Comparison of ENCODE assay signal across 23 mouse cellular contexts in genomic region chr12:71969439-71969838, GRCm38 (mm10).
DNase-seq lines count a peak whose midpoint lies in the region; ATAC-seq lines count a peak whose summit lies in the region.
"Had no signal": no experiment of that assay in that cellular context is flagged by ENCODE, and none has a peak within 500 bp of the region (broad histone marks: within the 10 kb centered on the region; RNA-seq: fewer than 3 reads in every experiment).

No protein-coding gene starts in this region.

- H3K27me3 ChIP-seq in embryonic facial prominence, embryonic 12.5 days: no peaks in the 10 kb centered on the region
- H3K27me3 ChIP-seq in embryonic facial prominence, embryonic 10.5 days (replicated peaks; ENCODE audit: low read depth, poor library complexity, severe bottlenecking): no peaks in the 10 kb centered on the region
- H3K27me3 ChIP-seq in heart, embryonic 11.5 days (ENCODE audit: control insufficient read depth, insufficient read depth, low read length): no peaks in the 10 kb centered on the region
- no peaks in the 10 kb centered on the region for H3K27me3 ChIP-seq in heart, embryonic 16.5 days (ENCODE audit: control insufficient read depth, insufficient read depth, low read length)
- H3K27me3 ChIP-seq in heart, embryonic 12.5 days (replicated peaks): no peaks in the 10 kb centered on the region
- H3K27me3 ChIP-seq in midbrain, embryonic 10.5 days (ENCODE audit: low read depth, poor library complexity, severe bottlenecking): no peaks in the 10 kb centered on the region
- no peaks in the 10 kb centered on the region for H3K27me3 ChIP-seq in midbrain, embryonic 11.5 days (ENCODE audit: control insufficient read depth, insufficient read depth, low read length)
- H3K27me3 ChIP-seq: hindbrain, embryonic 15.5 days; kidney, embryonic 15.5 days; midbrain, embryonic 12.5 days; neural tube, embryonic 15.5 days; stomach, embryonic 15.5 days had no signal

- no peak overlapping the region for H3K4me2 ChIP-seq in embryonic facial prominence, embryonic 12.5 days (replicated peaks)
- H3K4me2 ChIP-seq in heart, embryonic 11.5 days: no peak overlapping the region
- H3K4me2 ChIP-seq in heart, embryonic 16.5 days (ENCODE audit: low read depth, low read length): no peak overlapping the region
- H3K4me2 ChIP-seq in heart, embryonic 12.5 days: no peak overlapping the region
- H3K4me2 ChIP-seq in midbrain, embryonic 11.5 days: no peak overlapping the region
- H3K4me2 ChIP-seq: hindbrain, embryonic 15.5 days; kidney, embryonic 15.5 days; midbrain, embryonic 12.5 days; neural tube, embryonic 15.5 days; stomach, embryonic 15.5 days had no signal

- H3K4me1 ChIP-seq in embryonic facial prominence, embryonic 12.5 days: peaks cover 15% of the 10 kb centered on the region; the same call in 1 of the 2 replicates
- H3K4me1 ChIP-seq in embryonic facial prominence, embryonic 10.5 days: peaks cover 15% of the 10 kb centered on the region
- peaks cover 43% of the 10 kb centered on the region for H3K4me1 ChIP-seq in heart, embryonic 11.5 days (ENCODE audit: control insufficient read depth, insufficient read depth, low read length)
- H3K4me1 ChIP-seq in heart, embryonic 16.5 days (ENCODE audit: control insufficient read depth, insufficient read depth, low read length): peaks cover 53% of the 10 kb centered on the region
- H3K4me1 ChIP-seq in heart, embryonic 12.5 days (replicated peaks): peaks cover 61% of the 10 kb centered on the region
- H3K4me1 ChIP-seq in midbrain, embryonic 10.5 days: peaks cover 18% of the 10 kb centered on the region
- H3K4me1 ChIP-seq in midbrain, embryonic 11.5 days (ENCODE audit: control insufficient read depth, insufficient read depth, low read length): no peaks in the 10 kb centered on the region
- H3K4me1 ChIP-seq: hindbrain, embryonic 15.5 days had no signal

- 0 out of 2 replicates have a peak, but pooled peaks have one; percentile 41 for ATAC-seq in embryonic facial prominence, embryonic 12.5 days (ENCODE audit: insufficient number of reproducible peaks, insufficient read depth, low FRiP score, low TSS enrichment)
- ATAC-seq in heart, embryonic 11.5 days (replicated peaks; ENCODE audit: insufficient number of reproducible peaks, low FRiP score, low TSS enrichment): no peak
- no peak for ATAC-seq in heart, embryonic 16.5 days (replicated peaks; ENCODE audit: extremely low read depth, insufficient read depth, low FRiP score)
- ATAC-seq in heart, embryonic 12.5 days (ENCODE audit: insufficient number of reproducible peaks, low FRiP score): no peak
- no peak for ATAC-seq in midbrain, embryonic 11.5 days (ENCODE audit: low FRiP score)
- ATAC-seq: activated CD4-positive, CD25-positive, alpha-beta regulatory T cell, adult 4 months; intestine, embryonic 16.5 days had no signal

- no peak for DNase-seq in embryonic facial prominence, embryonic 10.5 days (ENCODE audit: low spot score)
- peak; percentile 81 for DNase-seq in heart, adult 11 months
- DNase-seq in midbrain, embryonic 10.5 days (ENCODE audit: low spot score): no peak
- no peak for DNase-seq in midbrain, embryonic 11.5 days (ENCODE audit: low spot score, missing footprints)
- DNase-seq: adrenal gland, postnatal 10 days; cerebellum, adult 8-10 months; cerebellum, postnatal 36 days; embryo, embryonic 11 days; gastrocnemius, postnatal 36 days; kidney, postnatal 36 days; right cerebral cortex, adult 18-20 months; thymus, postnatal 25 days had no signal

- H3K9ac ChIP-seq in embryonic facial prominence, embryonic 12.5 days: no peak overlapping the region
- H3K9ac ChIP-seq in heart, embryonic 11.5 days (ENCODE audit: low read depth, low read length): no peak overlapping the region
- H3K9ac ChIP-seq in heart, embryonic 16.5 days (ENCODE audit: low read length): no peak overlapping the region
- H3K9ac ChIP-seq in heart, embryonic 12.5 days: no peak overlapping the region
- no peak overlapping the region for H3K9ac ChIP-seq in midbrain, embryonic 11.5 days (ENCODE audit: low read length)
- H3K9ac ChIP-seq: hindbrain, embryonic 15.5 days; kidney, embryonic 15.5 days; midbrain, embryonic 12.5 days; neural tube, embryonic 15.5 days; stomach, embryonic 15.5 days had no signal

- WGBS in embryonic facial prominence, embryonic 12.5 days: 72% methylated on average over 9 of the region's 9 CpGs
- 84% methylated on average over 9 of the region's 9 CpGs for WGBS in embryonic facial prominence, embryonic 10.5 days
- 82% methylated on average over 9 of the region's 9 CpGs for WGBS in heart, embryonic 11.5 days (ENCODE audit: insufficient replicate concordance)
- WGBS in heart, embryonic 16.5 days: 80% methylated on average over 9 of the region's 9 CpGs
- WGBS in heart, embryonic 12.5 days: 84% methylated on average over 9 of the region's 9 CpGs
- WGBS in midbrain, embryonic 10.5 days: 84% methylated on average over 9 of the region's 9 CpGs
- 80% methylated on average over 9 of the region's 9 CpGs for WGBS in midbrain, embryonic 11.5 days

- no peak overlapping the region for H3K4me3 ChIP-seq in embryonic facial prominence, embryonic 12.5 days
- no peak overlapping the region for H3K4me3 ChIP-seq in embryonic facial prominence, embryonic 10.5 days
- H3K4me3 ChIP-seq in heart, embryonic 11.5 days (ENCODE audit: low read depth, low read length): no peak overlapping the region
- H3K4me3 ChIP-seq in heart, embryonic 16.5 days (ENCODE audit: low read length): no peak overlapping the region
- no peak overlapping the region for H3K4me3 ChIP-seq in heart, embryonic 12.5 days
- H3K4me3 ChIP-seq in midbrain, embryonic 10.5 days: no peak overlapping the region
- H3K4me3 ChIP-seq in midbrain, embryonic 11.5 days (ENCODE audit: low read depth, low read length): no peak overlapping the region
- H3K4me3 ChIP-seq: hindbrain, embryonic 15.5 days; kidney, embryonic 15.5 days; midbrain, embryonic 12.5 days; neural tube, embryonic 15.5 days; stomach, embryonic 15.5 days had no signal

- no peaks in the 10 kb centered on the region for H3K9me3 ChIP-seq in embryonic facial prominence, embryonic 12.5 days
- no peaks in the 10 kb centered on the region for H3K9me3 ChIP-seq in embryonic facial prominence, embryonic 10.5 days
- H3K9me3 ChIP-seq in heart, embryonic 11.5 days (replicated peaks; ENCODE audit: control insufficient read depth, low read length): no peaks in the 10 kb centered on the region
- no peaks in the 10 kb centered on the region for H3K9me3 ChIP-seq in heart, embryonic 16.5 days (replicated peaks; ENCODE audit: control insufficient read depth, low read length)
- H3K9me3 ChIP-seq in heart, embryonic 12.5 days (replicated peaks): no peaks in the 10 kb centered on the region
- no peaks in the 10 kb centered on the region for H3K9me3 ChIP-seq in midbrain, embryonic 10.5 days (replicated peaks)
- no peaks in the 10 kb centered on the region for H3K9me3 ChIP-seq in midbrain, embryonic 11.5 days (ENCODE audit: control insufficient read depth, low read length)
- H3K9me3 ChIP-seq: hindbrain, embryonic 15.5 days; kidney, embryonic 15.5 days; midbrain, embryonic 12.5 days; neural tube, embryonic 15.5 days; stomach, embryonic 15.5 days had no signal

- no peak overlapping the region for H3K27ac ChIP-seq in embryonic facial prominence, embryonic 12.5 days
- no peak overlapping the region for H3K27ac ChIP-seq in embryonic facial prominence, embryonic 10.5 days (replicated peaks)
- H3K27ac ChIP-seq in heart, embryonic 11.5 days (ENCODE audit: low read depth, low read length): no peak overlapping the region
- peak overlapping the region; percentile 56 for H3K27ac ChIP-seq in heart, embryonic 16.5 days (ENCODE audit: low read length)
- H3K27ac ChIP-seq in heart, embryonic 12.5 days (ENCODE audit: poor library complexity, severe bottlenecking): no peak overlapping the region
- H3K27ac ChIP-seq in midbrain, embryonic 10.5 days (replicated peaks): 0 out of 2 replicates have a peak overlapping the region, but pooled peaks have one; percentile 13
- no peak overlapping the region for H3K27ac ChIP-seq in midbrain, embryonic 11.5 days (ENCODE audit: low read depth, low read length)
- H3K27ac ChIP-seq: hindbrain, embryonic 15.5 days; kidney, embryonic 15.5 days; midbrain, embryonic 12.5 days; neural tube, embryonic 15.5 days had no signal

- 0 out of 2 replicates have a peak, but pooled peaks cover 4% of the 10 kb centered on the region for H3K36me3 ChIP-seq in embryonic facial prominence, embryonic 12.5 days
- H3K36me3 ChIP-seq in embryonic facial prominence, embryonic 10.5 days (replicated peaks): peaks cover 31% of the 10 kb centered on the region
- 0 out of 2 replicates have a peak, but pooled peaks cover 2% of the 10 kb centered on the region for H3K36me3 ChIP-seq in heart, embryonic 11.5 days (ENCODE audit: control insufficient read depth, insufficient read depth, low read length)
- H3K36me3 ChIP-seq in heart, embryonic 16.5 days (ENCODE audit: control insufficient read depth, insufficient read depth): 0 out of 2 replicates have a peak, but pooled peaks cover 5% of the 10 kb centered on the region
- H3K36me3 ChIP-seq in heart, embryonic 12.5 days: peaks cover 45% of the 10 kb centered on the region
- peaks cover 47% of the 10 kb centered on the region for H3K36me3 ChIP-seq in midbrain, embryonic 10.5 days
- no peaks in the 10 kb centered on the region for H3K36me3 ChIP-seq in midbrain, embryonic 11.5 days (ENCODE audit: control insufficient read depth, insufficient read depth, low read length)

Comparison
In these comparisons a context has a peak if more than half of its experiments do, and no peak if none do; other contexts are left out.
1. H3K27ac ChIP-seq: peak in heart, embryonic 16.5 days (single experiment) and midbrain, embryonic 10.5 days (single experiment); none in embryonic facial prominence, embryonic 12.5 days (single experiment), embryonic facial prominence, embryonic 10.5 days (single experiment), heart, embryonic 11.5 days (single experiment), heart, embryonic 12.5 days (single experiment) and midbrain, embryonic 11.5 days (single experiment).